Mouse (Mus musculus) intestine, embryonic 14.5 days (tissue): ENCODE measurements around the gene Tpgs1. TPM values are rescaled to one million over a fixed set of nuclear protein-coding genes. Genes with fewer than 3 reads are reported as not detected.

Experiments used
- ATAC-seq: fragments of 200-750 bp; cut with Nextera tagmentation; replicated peaks from 2 replicates; pipeline ENCODE4 v1.8.0; 2017; ENCODE audit warnings: low read depth, moderate number of reproducible peaks, moderate TSS enrichment, moderate library complexity; ENCODE audit not compliant: low FRiP score, low TSS enrichment
- DNase-seq: peaks from one replicate; pipeline ENCODE4 v3.0.0-alpha.2; 2018; ENCODE audit warnings: low spot score
- H3K27ac ChIP-seq: fragments of 300-500 bp; sonication (generic); 2 replicates; pipeline ENCODE4 v1.5.1; 2014; ENCODE audit warnings: low read depth, mild to moderate bottlenecking, control low read depth
- H3K27me3 ChIP-seq: fragments of 300-500 bp; sonication (generic); replicated peaks from 2 replicates; pipeline ENCODE4 v1.6.1; 2014; ENCODE audit warnings: low read length, control low read depth; ENCODE audit not compliant: control insufficient read depth, insufficient read depth
- H3K36me3 ChIP-seq: fragments of 300-500 bp; sonication (generic); 2 replicates; pipeline ENCODE4 v1.6.1; 2014; ENCODE audit warnings: low read length, control low read depth; ENCODE audit not compliant: control insufficient read depth, insufficient read depth
- H3K4me1 ChIP-seq: fragments of 300-500 bp; sonication (generic); replicated peaks from 2 replicates; pipeline ENCODE4 v1.6.1; 2014; ENCODE audit warnings: low read length, control low read depth, mixed read lengths; ENCODE audit not compliant: control insufficient read depth, insufficient read depth
- H3K4me2 ChIP-seq: fragments of 300-500 bp; sonication (generic); 2 replicates; pipeline ENCODE4 v1.6.1; 2014; ENCODE audit warnings: low read length
- H3K4me3 ChIP-seq: fragments of 300-500 bp; sonication (generic); 2 replicates; pipeline ENCODE4 v1.5.1; 2014; ENCODE audit warnings: low read depth, low read length, control low read depth, mixed read lengths
- H3K9ac ChIP-seq: fragments of 300-500 bp; sonication (generic); 2 replicates; pipeline ENCODE4 v1.6.1; 2014; ENCODE audit warnings: mild to moderate bottlenecking, low read length
- H3K9me3 ChIP-seq: fragments of 300-500 bp; sonication (generic); 2 replicates; pipeline ENCODE4 v1.6.1; 2016; ENCODE audit warnings: low read length, control low read depth; ENCODE audit not compliant: control insufficient read depth
- WGBS: fragments of 180-500 bp; shearing (Covaris S2); extraction: QIAGEN DNeasy Blood & Tissue Kit; methylation state at CpG from one replicate; pipeline ENCODE4 v1.1.7; 2014; 5-methylcytosine and 5-hydroxymethylcytosine counted together
- polyA plus RNA-seq: library from polyadenylated mRNA; unstranded; fragments of >200 nt; fragmentation: Nextera tagmentation; extraction: Ambion mirVana; gene quantifications from 2 replicates; pipeline ENCODE4 v1.2.1, GENCODE M21; 2014

Gene Tpgs1
- polyA plus RNA-seq, 1 experiment from 2014 or later = 80.1 TPM

GRCm38 (mm10) chr10:79693580-79694378 lies 24.6 kb downstream of the Tpgs1 start:
- WGBS = 77% methylated on average over 12 of the region's 12 CpGs
- Histone ChIP-seq H3K9me3 (no peaks in the 10 kb centered on the region), H3K4me1 (peaks cover 7% of the 10 kb centered on the region), H3K4me3 (no peak overlapping the region), H3K27ac (no peak overlapping the region), H3K27me3 (no peaks in the 10 kb centered on the region), H3K4me2 (no peak overlapping the region), H3K36me3 (peaks cover 6% of the 10 kb centered on the region), H3K9ac (no peak overlapping the region)
- DNase-seq (no peak), ATAC-seq (no peak)

DNA sequence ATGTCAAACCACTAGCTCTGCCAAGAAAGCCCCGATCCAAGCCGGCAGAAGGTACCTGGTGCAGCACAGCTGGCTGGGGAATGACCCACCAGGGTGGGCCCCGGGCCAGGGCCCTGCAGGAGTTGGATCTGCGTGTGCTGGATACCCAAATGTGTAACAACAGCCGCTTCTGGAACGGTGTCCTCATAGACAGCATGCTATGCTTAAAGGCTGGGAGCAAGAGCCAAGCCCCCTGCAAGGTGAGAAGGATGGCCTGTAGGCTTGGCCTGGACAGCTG lies 25.1 kb downstream of the Tpgs1 start:
- no peak for ATAC-seq
- Histone ChIP-seq H3K4me1 (peaks cover 7% of the 10 kb centered on the region), H3K4me3 (no peak overlapping the region), H3K9me3 (no peaks in the 10 kb centered on the region), H3K36me3 (0 out of 2 replicates have a peak, but pooled peaks cover under 1% of the 10 kb centered on the region), H3K9ac (no peak overlapping the region), H3K27ac (no peak overlapping the region), H3K27me3 (no peaks in the 10 kb centered on the region), H3K4me2 (no peak overlapping the region)
- no peak for DNase-seq
- WGBS = 84% methylated on average over 6 of the region's 6 CpGs

DNA sequence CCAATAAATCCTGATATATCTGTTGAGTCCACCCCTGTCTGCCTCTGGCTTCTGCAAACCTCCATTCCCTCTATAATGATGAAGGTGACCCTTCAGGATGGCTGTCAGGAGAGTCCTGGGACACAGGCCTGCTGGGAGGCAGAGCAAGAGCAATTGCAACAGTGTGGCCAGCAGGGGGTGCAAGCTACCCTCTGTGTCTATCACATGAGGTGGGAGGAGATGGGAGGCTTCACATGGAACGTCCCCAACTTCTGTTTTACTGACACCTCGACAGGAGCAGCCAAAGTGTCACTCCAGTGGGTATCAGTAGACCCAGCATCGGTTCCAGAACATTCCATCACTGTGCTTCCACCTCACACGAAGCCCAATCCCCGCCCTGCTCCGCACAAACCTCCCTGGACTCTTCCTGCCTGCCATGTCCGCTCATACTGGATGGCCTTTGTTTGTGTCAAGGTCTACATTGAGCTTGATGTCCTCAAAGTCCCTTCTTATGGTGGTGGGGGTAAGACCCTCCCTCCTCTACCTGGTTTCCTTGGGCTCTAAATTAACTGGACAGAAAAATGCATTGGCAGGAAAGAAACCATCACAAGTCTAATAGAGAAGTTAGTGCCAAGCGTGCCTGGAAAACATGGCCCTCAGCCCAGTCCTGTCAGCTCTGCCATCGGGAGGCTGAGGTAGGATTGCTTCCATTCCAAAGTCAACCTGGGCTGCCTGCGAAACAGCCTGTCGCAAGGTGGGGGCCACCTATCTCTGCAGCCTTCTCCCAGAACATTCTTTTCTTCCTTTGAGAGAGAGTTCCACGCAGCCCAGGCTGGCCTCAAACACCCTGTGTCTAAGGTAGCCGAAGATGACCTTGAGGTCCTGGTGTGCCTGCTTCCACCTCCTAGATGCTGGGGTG lies 26.3 kb downstream of the Tpgs1 start:
- Histone ChIP-seq H3K27me3 (no peaks in the 10 kb centered on the region), H3K4me3 (no peak overlapping the region), H3K4me2 (peak overlapping the region; percentile 14; the same call in 1 of the 2 replicates), H3K27ac (peak overlapping the region; percentile 73), H3K9me3 (no peaks in the 10 kb centered on the region), H3K9ac (no peak overlapping the region), H3K4me1 (peaks cover 7% of the 10 kb centered on the region), H3K36me3 (no peaks in the 10 kb centered on the region)
- ATAC-seq = peak; percentile 25; the same call in 1 of the 2 replicates
- 59% methylated on average over 13 of the region's 13 CpGs for WGBS
- DNase-seq = peak; percentile 82

DNA sequence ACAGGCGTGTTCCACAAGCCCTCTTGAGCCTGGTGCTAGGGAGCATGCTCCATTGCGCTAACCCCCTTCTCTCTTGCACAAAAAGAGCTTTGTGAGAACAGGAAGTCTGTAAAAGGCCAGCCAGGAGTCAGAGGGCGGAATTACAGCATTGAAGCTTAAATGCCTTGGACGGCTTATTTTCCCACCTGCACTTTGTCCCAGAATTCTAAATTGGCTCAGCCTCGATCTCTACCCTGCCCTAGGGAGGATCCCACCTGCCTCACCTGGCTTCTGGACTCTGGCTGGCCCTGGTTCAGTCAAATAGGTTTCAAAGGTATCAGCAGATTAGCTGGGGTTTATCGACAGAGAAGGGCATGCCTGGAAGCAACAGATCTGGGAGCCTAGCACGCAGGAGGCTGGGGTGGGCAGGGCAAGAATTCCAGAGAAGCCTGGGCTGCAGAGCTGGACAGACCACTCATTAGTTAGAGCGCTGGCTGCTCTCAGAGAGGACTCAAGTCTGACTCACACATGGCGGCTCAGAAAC lies 27.0 kb downstream of the Tpgs1 start:
- H3K9me3 ChIP-seq = no peaks in the 10 kb centered on the region
- H3K4me3 ChIP-seq = no peak overlapping the region
- H3K27me3 ChIP-seq = no peaks in the 10 kb centered on the region
- DNase-seq = peak; percentile 65
- no peaks in the 10 kb centered on the region for H3K36me3 ChIP-seq
- peak overlapping the region; percentile 73 for H3K27ac ChIP-seq
- peaks cover 11% of the 10 kb centered on the region for H3K4me1 ChIP-seq
- H3K9ac ChIP-seq = no peak overlapping the region
- 30% methylated on average over 9 of the region's 9 CpGs for WGBS
- H3K4me2 ChIP-seq = peak overlapping the region; percentile 14; the same call in 1 of the 2 replicates
- peak; percentile 51; the same call in 1 of the 2 replicates for ATAC-seq

GRCm38 (mm10) chr10:79697916-79698315 lies 28.7 kb downstream of the Tpgs1 start:
- Histone ChIP-seq H3K4me3 (no peak overlapping the region), H3K4me1 (peaks cover 17% of the 10 kb centered on the region), H3K27me3 (no peaks in the 10 kb centered on the region), H3K9ac (no peak overlapping the region), H3K9me3 (no peaks in the 10 kb centered on the region), H3K27ac (no peak overlapping the region), H3K4me2 (no peak overlapping the region), H3K36me3 (no peaks in the 10 kb centered on the region)
- ATAC-seq (no peak), DNase-seq (no peak)
- WGBS = 69% methylated on average over 6 of the region's 6 CpGs

- ATAC-seq = no peak
- Histone ChIP-seq H3K9ac (no peak overlapping the region), H3K9me3 (no peaks in the 10 kb centered on the region), H3K4me2 (no peak overlapping the region), H3K27ac (no peak overlapping the region), H3K4me3 (no peak overlapping the region), H3K27me3 (no peaks in the 10 kb centered on the region), H3K36me3 (no peaks in the 10 kb centered on the region), H3K4me1 (peaks cover 17% of the 10 kb centered on the region)
- no peak for DNase-seq
- 96% methylated on average over 6 of the region's 6 CpGs for WGBS
These were observed 29.3 kb downstream of the Tpgs1 start for GRCm38 (mm10) chr10:79698459-79698858.

DNA sequence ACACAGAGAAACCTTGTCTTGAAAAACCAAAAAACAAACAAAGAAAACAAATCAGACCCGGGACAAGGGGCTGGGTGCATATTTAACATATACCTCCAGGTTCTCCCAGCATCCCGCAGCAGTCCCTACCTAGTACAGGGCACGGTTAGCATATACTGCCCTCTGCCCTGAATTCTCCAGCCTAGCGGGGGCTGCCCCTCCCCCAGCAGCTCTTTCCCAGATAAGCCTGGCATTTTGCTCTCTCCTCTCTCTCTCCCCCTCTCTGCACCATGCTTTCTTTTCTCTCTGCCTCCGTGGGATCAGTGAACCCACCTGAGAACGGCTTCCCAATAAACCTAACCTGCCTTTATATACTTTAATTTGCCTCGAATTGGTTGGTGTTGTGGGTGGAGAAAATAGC lies 31.5 kb downstream of the Tpgs1 start:
- H3K4me2 ChIP-seq = no peak overlapping the region
- H3K27ac ChIP-seq = peak overlapping the region; percentile 10; the same call in 1 of the 2 replicates
- H3K4me1 ChIP-seq = peaks cover 22% of the 10 kb centered on the region
- H3K9ac ChIP-seq = no peak overlapping the region
- WGBS = 34% methylated on average over 7 of the region's 7 CpGs
- no peak overlapping the region for H3K4me3 ChIP-seq
- ATAC-seq (no peak), DNase-seq (no peak)
- H3K27me3 ChIP-seq = no peaks in the 10 kb centered on the region
- no peaks in the 10 kb centered on the region for H3K36me3 ChIP-seq
- H3K9me3 ChIP-seq = no peaks in the 10 kb centered on the region

- H3K36me3 ChIP-seq = peaks cover 2% of the 10 kb centered on the region; the same call in 1 of the 2 replicates
- DNase-seq (no peak), ATAC-seq (no peak)
- no peak overlapping the region for H3K4me2 ChIP-seq
- no peak overlapping the region for H3K9ac ChIP-seq
- peak overlapping the region; percentile 33; the same call in 1 of the 2 replicates for H3K27ac ChIP-seq
- H3K27me3 ChIP-seq = no peaks in the 10 kb centered on the region
- WGBS = 32% methylated on average over 10 of the region's 10 CpGs
- H3K4me3 ChIP-seq = no peak overlapping the region
- H3K9me3 ChIP-seq = no peaks in the 10 kb centered on the region
- peaks cover 28% of the 10 kb centered on the region for H3K4me1 ChIP-seq
These were observed 32.4 kb downstream of the Tpgs1 start for GRCm38 (mm10) chr10:79701443-79702129.
